Mouse (Mus musculus) neural tube, embryonic 10.5 days (tissue): ENCODE results near the gene Spry1.
"Not testable (repeated sequence)": the region's sequence is repeated elsewhere in the genome, so short reads cannot be mapped to it uniquely, and the experiment has no call there.

Experiments used
- DNase-seq: peaks from one replicate; pipeline ENCODE4 v3.0.0-alpha.2; 2017; ENCODE audit warnings: low spot score; ENCODE audit errors: extremely low spot score

The Spry1 gene

DNA sequence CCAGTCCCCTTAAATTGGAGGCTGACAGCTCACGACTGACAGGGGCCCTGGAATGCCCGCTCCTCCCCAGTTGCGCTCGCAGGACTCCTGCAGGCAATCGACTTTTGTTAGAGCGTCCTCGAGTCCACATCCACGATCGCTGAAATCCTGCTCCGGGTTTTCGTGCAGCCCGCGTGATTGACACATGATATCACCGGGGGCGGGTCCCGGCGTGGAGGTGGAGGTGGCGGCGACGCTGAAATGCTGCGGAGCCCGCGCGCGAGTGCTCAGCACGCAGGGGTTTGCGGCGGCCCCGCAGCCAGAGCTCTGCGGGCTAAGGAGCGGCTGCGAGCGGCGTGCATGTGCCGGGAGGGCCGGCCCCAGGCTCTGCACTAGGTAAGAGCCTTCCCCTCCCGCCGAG, at the start of gene Spry1:
Spry1 (plus strand) TSS at position 258 of the 400 bp plus-strand sequence.
- DNase-seq, result peak; percentile 99

- no peak for DNase-seq
Observed at GRCm38 (mm10) chr3:37595721-37596120, 44.0 kb upstream of the Spry1 start.

GRCm38 (mm10) chr3:37596519-37596918, 43.2 kb upstream of the Spry1 start:
- DNase-seq, result no peak

GRCm38 (mm10) chr3:37597200-37597599, 42.5 kb upstream of the Spry1 start:
- DNase-seq, result no peak

- DNase-seq, result not testable (repeated sequence)
Observed at GRCm38 (mm10) chr3:37599641-37600040, 40.1 kb upstream of the Spry1 start.

- DNase-seq, result no peak
Observed at GRCm38 (mm10) chr3:37602356-37602755, 37.4 kb upstream of the Spry1 start.

GRCm38 (mm10) chr3:37602890-37603289, 36.9 kb upstream of the Spry1 start:
- no peak for DNase-seq

DNA sequence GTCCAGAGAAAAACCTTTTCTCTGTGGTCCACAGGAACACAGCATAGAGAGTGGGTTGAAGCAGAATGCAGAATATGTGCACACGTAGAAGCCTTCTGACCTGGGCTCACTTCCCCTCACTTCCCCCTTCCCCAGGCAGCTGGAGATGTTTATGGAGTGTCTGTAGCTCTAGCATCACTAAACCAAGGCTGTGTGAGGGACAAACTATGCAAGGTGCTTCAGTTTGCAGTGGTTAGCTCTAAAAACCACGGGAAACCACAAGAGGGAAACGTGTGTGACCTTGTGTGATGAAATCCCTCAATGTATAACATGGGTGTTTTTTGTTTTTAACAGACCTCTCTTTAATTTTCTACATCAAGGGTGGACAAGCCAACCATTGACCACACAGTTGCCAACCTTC, 36.2 kb upstream of the Spry1 start:
- DNase-seq, result no peak

- no peak for DNase-seq
Observed at GRCm38 (mm10) chr3:37604976-37605875, 34.5 kb upstream of the Spry1 start.

DNA sequence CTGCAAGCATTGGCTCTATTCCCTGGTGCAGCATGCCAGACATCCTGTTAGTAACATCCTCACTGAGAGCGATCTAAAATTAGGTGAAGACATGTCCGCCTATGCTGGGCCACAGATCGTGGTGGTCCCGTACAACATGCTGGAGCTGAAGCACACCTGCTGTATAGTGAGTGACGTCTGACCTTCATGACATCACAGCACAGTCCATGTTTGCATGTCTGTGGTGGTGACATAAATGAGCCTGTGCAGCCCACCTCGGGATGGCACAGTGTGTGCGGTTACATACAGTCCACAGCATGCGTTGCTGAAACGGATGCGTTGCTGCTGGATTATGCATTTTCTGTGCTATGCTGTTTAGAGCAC, 33.9 kb upstream of the Spry1 start:
- no peak for DNase-seq

GRCm38 (mm10) chr3:37608926-37609325, 30.8 kb upstream of the Spry1 start:
- no peak for DNase-seq

GRCm38 (mm10) chr3:37610670-37611069, 29.1 kb upstream of the Spry1 start:
- no peak for DNase-seq

DNA sequence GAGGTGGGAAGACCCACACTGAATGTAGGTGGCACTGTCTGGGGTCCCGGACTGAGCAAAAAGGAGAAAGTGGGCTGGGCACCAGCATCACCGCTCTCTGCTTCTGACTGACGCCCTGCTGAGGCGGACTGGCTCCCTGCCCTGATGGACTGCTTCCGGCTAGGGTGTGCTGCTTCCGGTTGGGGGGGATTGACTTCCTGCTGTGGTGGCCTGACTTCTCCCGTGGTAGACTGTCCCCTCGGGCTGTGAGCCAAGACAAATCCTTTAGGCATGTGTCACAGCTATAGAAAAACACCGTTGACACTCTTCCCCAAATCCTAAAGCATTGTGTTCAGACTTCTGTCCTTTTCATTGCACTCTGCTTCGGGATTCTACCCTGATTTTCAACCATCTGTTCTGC, 26.0 kb upstream of the Spry1 start:
- no peak for DNase-seq

DNA sequence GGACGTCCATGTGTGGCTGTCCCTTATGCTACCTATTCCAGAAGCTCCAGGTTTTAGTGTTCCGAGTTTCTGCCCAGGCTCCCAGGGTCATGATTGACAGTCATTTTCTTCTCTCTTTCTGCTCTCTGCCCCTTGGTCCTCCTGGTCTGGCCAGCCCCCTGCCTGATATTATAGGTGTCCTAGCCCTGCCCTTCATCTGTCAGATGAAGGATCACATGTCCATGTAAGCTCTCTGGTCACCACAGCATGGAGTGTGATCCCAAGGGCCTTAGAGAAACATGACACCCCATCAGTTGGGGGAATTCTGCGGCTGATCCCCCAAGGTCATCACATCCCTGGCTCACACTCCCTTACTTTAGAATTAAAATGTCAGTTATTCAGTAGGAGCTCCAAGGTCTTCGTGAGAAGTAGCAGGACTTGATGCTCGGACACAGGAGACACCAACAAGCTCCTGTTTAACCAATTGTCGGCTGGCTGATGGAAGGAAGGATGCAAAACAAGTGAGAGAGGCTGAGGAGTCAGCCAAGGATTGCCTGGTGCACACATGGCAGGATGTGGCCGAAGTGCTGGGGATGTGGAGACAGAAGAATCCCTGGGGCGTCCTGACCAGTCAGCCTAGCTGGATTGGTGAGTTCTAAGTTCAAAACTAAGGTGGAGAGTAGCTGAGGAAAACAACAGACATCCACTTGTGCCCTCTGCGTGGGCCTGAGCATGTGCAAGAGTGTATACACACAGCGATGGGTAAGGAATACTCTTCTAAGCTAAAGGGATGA, 24.7 kb upstream of the Spry1 start:
- DNase-seq, result no peak

- no peak for DNase-seq
Observed at GRCm38 (mm10) chr3:37616586-37617547, 22.9 kb upstream of the Spry1 start.

- DNase-seq, result no peak
Observed at GRCm38 (mm10) chr3:37632246-37632645, 7.5 kb upstream of the Spry1 start.

DNA sequence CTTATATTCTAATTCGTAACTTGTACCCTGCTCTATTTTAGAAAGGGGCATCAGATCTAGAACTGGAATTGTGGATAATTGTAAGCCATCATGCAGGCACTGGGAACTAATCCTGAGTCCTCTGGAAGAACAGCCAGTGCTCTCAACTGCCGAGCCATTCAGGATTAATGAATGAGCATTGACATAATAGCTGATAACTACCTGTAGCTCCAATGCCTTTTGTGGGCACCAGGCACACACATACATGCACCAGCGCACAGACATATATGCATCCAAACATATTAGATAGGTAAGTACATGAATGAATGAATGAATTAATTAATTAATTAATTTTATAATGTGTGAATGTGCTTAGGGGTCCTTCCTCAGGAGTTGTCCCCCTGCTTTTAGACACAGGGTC, 7.0 kb upstream of the Spry1 start:
- DNase-seq, result no peak

- no peak for DNase-seq
Observed at GRCm38 (mm10) chr3:37634648-37635047, 5.1 kb upstream of the Spry1 start.

DNA sequence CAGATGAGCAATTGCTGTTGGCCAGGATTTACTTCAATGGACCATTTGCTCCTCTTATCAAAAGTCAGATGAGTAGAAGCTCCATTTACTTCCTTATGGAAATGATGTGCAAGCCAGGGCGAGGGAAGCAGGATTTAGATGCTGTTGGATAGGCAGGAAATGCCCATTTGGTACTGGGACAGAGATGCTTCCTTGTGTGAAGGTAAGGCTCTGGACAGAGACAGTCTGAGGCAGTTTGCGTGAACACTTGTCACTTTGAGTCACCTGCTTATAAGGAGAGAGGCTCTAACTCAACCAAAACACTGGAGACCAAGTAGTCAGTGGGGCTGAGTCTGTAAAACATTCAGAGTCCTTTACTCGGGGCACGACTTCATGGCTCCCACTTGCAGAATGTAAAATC, 2.8 kb upstream of the Spry1 start:
- DNase-seq, result no peak

- peak; percentile 77 for DNase-seq
Observed at GRCm38 (mm10) chr3:37640162-37640721, 495 bp downstream of the Spry1 start.

DNA sequence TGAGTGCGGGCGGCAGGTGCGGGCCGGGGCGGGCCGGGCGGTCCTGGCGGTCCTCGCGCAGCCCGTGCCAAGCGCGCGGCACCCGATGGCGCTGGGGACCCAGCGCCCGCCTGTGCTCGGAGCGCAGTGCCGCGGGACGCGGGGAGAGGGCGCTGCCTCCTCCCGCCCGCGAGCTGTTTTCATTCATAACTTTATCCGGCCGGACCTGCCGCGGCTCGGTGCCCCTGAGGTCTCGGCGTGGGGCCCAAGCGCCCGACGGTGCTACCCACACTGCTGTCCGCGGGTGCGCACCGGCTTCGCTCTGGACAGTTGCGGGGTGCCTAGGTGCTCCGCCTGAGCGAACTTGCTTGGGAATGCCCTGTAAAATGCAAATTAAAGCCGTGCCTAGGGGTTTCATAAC, 1.1 kb downstream of the Spry1 start:
- DNase-seq, result peak; percentile 75
